Mouse (Mus musculus) myocyte (in vitro differentiated cells): ENCODE results near the gene Stxbp1.

Source experiments
- CEBPB ChIP-seq: IDR thresholded peaks from 2 replicates; pipeline ENCODE4 v1.6.1; 2011; ENCODE audit warnings: mild to moderate bottlenecking, moderate library complexity; ENCODE audit not compliant: poor library complexity, insufficient read depth, severe bottlenecking
- E2F4 ChIP-seq: IDR thresholded peaks from one replicate; pipeline ENCODE4 v1.6.1; 2011; ENCODE audit warnings: mild to moderate bottlenecking, control low read depth, moderate library complexity; ENCODE audit not compliant: insufficient read depth
- MAX ChIP-seq: IDR thresholded peaks from one replicate; pipeline ENCODE4 v1.6.1; 2011; ENCODE audit warnings: low read depth, mild to moderate bottlenecking, control low read depth
- MYOD1 ChIP-seq, 3 experiments: IDR thresholded peaks; one replicate each; pipeline ENCODE4 v1.6.1; 2011; ENCODE audit warnings: control low read depth in 2 of 3, low read depth in 2 of 3, mild to moderate bottlenecking in 2 of 3, moderate library complexity in 1 of 3; ENCODE audit not compliant: insufficient read length in 2 of 3, control insufficient read depth in 1 of 3
- POLR2A ChIP-seq: IDR thresholded peaks from one replicate; pipeline ENCODE4 v1.6.1; 2011; ENCODE audit warnings: low read depth, mild to moderate bottlenecking, control low read depth, moderate library complexity; ENCODE audit not compliant: insufficient read length
- TCF12 ChIP-seq: IDR thresholded peaks from one replicate; pipeline ENCODE4 v1.6.1; 2011; ENCODE audit warnings: mild to moderate bottlenecking, control low read depth; ENCODE audit not compliant: poor library complexity, insufficient read depth, severe bottlenecking
- TCF3 ChIP-seq: IDR thresholded peaks from one replicate; pipeline ENCODE4 v1.6.1; 2011; ENCODE audit warnings: low read depth, control low read depth; ENCODE audit not compliant: insufficient read length
- USF1 ChIP-seq: IDR thresholded peaks from one replicate; pipeline ENCODE4 v1.6.1; 2011; ENCODE audit warnings: low read depth, mild to moderate bottlenecking, control low read depth, moderate library complexity

GRCm38 (mm10) chr2:32775359-32776074, 71.5 kb downstream of the Stxbp1 start, which contains the start of the genes Ttc16 and Ptrh1:
- TF ChIP-seq CEBPB, result no peak
- TF ChIP-seq POLR2A, result peak; percentile 92
- no peak for TF ChIP-seq MYOD1 (IDR thresholded peaks at IDR 0.05; ENCODE audit: control insufficient read depth in 1 of 3, insufficient read length in 2 of 3, low read depth in 2 of 3)
- no peak for TF ChIP-seq USF1
- no peak for TF ChIP-seq TCF12
- TF ChIP-seq TCF3, result no peak
- TF ChIP-seq E2F4, result no peak
- TF ChIP-seq MAX, result no peak
